Mouse (Mus musculus): Measurements from ENCODE around the gene Fam43a. TPM values are rescaled to one million over a fixed set of nuclear protein-coding genes. Genes with fewer than 3 reads are reported as not detected.

The Fam43a gene
- total RNA-seq, 2 experiments from 2014 or later = 20.5 to 25.0 TPM

DNA sequence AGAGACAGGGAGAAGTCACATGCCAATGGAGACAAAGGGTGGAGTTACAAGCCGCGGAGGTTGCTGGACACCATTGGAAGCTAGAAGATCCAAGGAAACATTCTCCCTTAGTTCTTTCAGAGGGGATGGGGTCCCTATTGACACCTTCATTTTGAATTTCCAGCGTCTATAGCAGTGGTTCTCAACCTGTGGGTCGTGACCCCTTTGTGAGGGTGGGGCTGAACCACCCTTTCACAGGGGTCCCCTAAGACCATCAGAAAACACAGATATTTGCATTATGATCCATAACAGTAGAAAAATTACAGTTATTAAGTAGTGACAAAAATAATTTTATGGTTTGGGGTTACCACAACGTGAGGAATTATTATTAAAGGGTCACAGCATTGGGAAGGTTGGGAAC is 30.0 kb downstream of the Fam43a start:
- DNase-seq = no peak

DNA sequence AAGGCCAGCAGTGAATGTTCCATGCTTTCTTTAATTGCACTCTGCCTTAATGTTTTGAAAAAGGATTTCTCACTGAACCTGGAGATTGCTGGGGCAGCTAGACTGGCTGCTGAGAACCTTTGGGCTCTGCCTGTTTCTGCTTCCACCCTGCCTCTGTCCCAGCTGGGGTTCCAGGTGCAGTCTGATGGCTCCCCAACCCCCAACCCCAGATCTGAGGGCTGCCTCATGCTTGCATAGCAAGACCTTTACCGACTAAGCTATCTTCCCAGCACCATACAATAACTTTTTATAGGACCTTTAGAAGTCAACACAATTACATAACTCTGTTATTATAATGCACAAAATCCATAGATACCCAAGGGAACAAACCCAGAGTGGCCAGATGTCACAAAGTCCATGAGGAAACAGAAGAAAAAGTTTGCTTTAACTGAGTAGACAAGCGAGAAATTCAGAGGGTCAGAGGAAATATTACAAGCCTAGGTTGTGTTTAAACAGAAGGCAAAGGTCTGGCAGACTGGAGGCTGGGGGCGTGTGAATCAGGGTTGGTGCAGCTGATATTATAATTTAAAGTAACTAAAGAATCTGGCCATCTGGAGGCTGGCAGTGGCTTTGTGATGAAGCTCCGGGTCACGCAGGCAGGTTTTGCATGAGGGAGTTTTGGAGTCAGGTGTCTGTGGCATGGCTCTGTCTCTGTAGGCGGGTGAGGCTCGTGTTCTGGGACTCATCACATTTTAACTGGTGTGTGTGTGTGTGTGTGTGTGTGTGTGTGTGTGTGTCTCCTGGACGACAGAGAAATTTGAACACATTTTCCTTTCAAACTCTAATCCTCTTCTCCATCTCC is 34.6 kb downstream of the Fam43a start:
- no peak for DNase-seq

- no peak for DNase-seq
Measured at GRCm38 (mm10) chr16:30638586-30638985, 39.1 kb downstream of the Fam43a start.

- DNase-seq = no peak
Measured at GRCm38 (mm10) chr16:30640591-30640990, 41.1 kb downstream of the Fam43a start.

DNA sequence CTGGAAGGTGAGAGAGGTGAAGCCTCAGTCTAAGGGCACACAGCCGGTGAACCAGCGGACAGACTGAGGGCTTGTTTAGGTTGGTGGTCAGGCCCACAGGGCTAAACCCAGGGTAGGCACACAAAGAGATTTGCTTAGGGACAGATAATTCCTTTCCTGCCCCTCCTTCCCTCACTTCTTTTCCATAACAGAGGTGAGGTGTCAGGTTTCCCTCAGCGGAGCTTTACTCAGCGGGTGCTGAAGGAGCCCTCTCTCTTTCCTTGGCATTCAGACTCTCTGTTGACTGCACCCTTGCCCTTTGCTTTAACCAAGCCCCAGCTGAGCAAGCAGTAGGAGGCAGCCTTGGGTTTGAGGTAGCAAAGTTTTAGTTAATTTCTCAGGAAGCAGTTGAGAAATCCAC is 41.9 kb downstream of the Fam43a start:
- DNase-seq = no peak

- no peak for DNase-seq
Measured at GRCm38 (mm10) chr16:30642229-30642628, 42.7 kb downstream of the Fam43a start.

GRCm38 (mm10) chr16:30644981-30645380 is 45.5 kb downstream of the Fam43a start:
- DNase-seq = no peak

DNA sequence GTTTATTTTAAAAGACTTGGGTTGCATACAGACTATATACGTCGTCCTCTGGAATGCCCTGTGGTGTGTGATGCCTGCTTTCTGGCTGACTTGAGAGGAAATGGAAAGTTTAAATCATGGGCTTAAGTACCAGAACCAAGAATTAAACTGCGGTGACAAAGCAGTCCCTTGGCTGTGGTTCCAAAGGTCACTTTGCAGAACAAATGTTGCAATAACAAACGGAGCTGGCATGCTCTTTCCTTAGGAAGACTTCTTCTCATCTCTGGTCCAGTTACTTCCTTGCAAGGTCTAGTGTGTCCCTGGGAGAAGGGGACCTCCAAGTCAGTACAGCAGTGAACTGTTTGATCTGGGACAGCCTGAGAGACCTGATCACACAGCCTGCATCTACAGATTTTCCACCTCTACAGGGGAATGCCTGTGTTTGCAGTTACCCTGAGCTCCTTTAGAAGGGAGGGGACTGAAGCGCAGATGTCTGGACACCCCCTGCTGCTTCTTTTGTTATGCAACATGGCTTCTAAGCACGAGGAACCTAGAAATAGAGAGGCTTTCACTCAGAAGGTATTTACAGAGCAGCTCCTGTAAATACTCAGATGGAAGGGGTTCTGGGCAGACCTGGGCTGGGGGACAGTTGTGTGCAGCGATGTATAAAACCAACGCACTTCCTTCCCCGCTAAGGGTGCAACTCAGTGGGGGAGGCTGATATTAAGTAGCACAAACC is 46.5 kb downstream of the Fam43a start:
- no peak for DNase-seq

DNA sequence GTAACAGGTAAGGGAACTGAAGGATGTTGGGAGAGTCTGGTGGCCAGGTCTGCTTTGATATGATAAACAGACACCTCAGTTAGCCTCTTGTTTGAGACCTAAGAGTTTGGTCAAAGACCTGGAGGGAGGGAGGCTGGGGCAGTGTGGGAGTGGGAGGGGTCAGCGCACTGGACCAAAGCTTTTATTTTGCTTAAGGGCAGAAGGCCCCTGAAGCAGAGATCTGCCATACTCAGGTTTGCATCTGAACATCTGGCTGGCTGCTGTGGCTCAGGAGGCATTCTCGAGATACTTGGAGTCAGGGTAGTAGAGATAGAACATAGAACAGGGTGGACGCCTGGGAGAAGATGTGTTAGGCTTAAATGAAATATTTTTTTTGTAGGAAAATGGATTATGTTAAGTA is 47.3 kb downstream of the Fam43a start:
- DNase-seq = no peak

- no peak for DNase-seq
Measured at GRCm38 (mm10) chr16:30651292-30651691, 51.8 kb downstream of the Fam43a start.

Other genes starting within 250 kb of the Fam43a start
- 100 to 1,000 TPM; 109 to 112 TPM for gene Atp13a3, start 193.7 kb upstream of the Fam43a start, total RNA-seq (2021)
- gene Tmem44, start 48.9 kb upstream of the Fam43a start, total RNA-seq (2021) = 1 to 10 TPM; 5.3 to 8.7 TPM
- gene Lsg1, start 12.1 kb upstream of the Fam43a start, total RNA-seq (2021) = 10 to 100 TPM; 20.6 to 21.8 TPM

All from gastrocnemius, postnatal 10 days (tissue).